Mouse (Mus musculus): ENCODE data around the gene Olfr849.

The Olfr849 gene

DNA sequence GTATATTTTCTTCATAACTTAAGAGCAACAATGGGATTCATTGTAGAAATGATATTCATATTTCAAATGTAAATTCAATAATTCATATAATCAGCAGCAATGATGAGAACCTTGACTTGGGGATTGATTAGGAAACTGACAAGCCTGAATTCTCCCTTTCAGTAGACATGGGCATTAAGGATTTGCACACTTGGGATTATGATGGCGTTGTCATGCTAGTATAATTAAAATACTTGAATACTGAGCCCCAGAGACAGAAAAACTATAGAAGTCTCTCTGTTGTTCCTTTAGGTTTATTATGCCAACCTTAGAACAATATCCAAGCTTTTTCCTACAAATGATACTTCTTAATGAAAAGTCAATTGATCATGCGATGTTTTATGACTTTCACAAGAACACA is at the start of gene Olfr849:
Gene Olfr849 (plus strand): TSS at position 301 of the 400 bp plus-strand sequence.
- no peak for DNase-seq

DNA sequence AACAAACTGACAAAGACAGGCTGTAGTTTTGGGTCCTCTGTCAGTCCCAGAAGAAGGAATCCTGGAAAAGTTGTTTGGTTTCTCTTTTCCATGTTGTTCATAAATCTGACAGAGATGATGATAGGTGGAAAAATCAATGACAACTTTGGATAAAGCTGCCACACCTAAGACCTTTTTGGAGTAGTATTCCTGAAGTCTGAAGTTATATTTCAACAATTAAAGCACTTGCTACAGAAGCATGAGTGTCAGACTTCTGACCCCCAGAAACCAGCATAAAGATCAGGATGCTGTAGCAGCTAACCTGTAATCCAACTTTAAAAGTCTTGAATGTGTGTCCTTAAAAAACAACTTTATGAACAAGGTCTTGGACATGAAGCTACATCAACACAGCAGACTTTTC is 38.1 kb downstream of the Olfr849 start, which contains the start of gene Olfr850:
Gene Olfr850 (minus strand): TSS at position 101 of the 400 bp plus-strand sequence.
- no peak for DNase-seq

DNA sequence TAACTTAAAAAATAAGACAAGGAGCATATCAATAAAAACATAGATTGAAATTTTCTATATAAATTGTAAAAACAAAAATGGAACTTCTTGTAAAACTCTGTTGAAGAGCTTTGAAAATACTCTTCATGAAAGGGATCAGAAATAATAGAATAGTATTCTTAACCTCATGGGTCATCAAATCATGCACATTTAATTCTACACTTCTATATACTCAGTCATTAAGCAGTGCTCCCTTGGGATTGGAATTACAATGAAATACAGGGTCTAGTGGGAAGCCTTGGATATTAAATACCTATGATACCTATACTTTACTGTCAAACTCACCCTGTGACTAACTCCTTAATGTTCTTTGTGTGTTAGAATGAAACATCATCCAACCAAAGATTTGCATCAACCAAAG is 52.9 kb downstream of the Olfr849 start, which contains the start of gene Olfr851:
Gene Olfr851 (plus strand): TSS at position 301 of the 400 bp plus-strand sequence.
- DNase-seq, result no peak
